Mouse (Mus musculus): Measurements from ENCODE around the gene Rsg1.

DNA sequence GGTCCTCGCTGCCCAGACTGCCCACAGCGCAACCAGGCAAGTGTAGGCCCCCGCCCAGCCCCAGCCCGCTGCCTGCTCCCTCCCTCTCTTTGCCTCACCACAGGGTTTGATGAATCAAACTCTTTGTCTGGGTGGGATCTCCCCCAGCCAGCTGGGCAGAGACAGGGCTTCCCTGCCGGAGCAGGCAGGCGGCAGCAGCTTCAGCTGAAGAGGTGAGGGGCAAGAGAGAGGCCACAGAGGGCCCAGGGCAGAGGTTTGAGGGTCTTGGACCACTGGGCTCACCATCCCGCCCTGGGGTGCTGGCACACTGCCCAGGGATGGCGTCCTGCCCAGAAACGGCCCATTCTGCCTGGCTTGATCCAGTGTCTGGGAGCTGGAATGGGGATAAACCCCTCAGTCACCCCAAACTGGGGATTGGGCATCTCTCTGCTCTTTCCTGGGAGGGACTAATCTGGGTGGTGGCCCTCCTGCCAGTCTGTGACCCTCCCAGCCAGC is 31.2 kb downstream of the Rsg1 start:
- no peak for TF ChIP-seq POLR2A (IDR thresholded peaks at IDR 0.05; ENCODE audit: insufficient read depth, low read depth, low read length)
- TF ChIP-seq CTCF (IDR thresholded peaks at IDR 0.05; ENCODE audit: insufficient read depth, low read depth, low read length), result no peak
